Mouse (Mus musculus) cerebellum, adult 2 months (tissue): ENCODE data around the gene Tsx.

ENCODE experiments used
- CTCF ChIP-seq: fragments of 200-500 bp; IDR thresholded peaks from 2 replicates; pipeline ENCODE4 v1.5.1; 2011; ENCODE audit warnings: low read depth, mild to moderate bottlenecking, control low read depth, low read length, moderate library complexity, borderline replicate concordance; ENCODE audit not compliant: insufficient read depth
- POLR2A ChIP-seq: fragments of 200-500 bp; IDR thresholded peaks from 2 replicates; pipeline ENCODE4 v1.6.1; 2011; ENCODE audit warnings: low read length, control low read depth, borderline replicate concordance; ENCODE audit not compliant: insufficient read depth

GRCm38 (mm10) chrX:103414167-103414566, at the start of gene Tsx:
- TF ChIP-seq CTCF, result no peak
- no peak for TF ChIP-seq POLR2A
